Mouse (Mus musculus): ENCODE data around the gene Ctxn2.

Gene Ctxn2

GRCm38 (mm10) chr2:125192905-125193304 is 56.4 kb downstream of the Ctxn2 start:
- no peak for DNase-seq (ENCODE audit: low read depth, low spot score)

- DNase-seq (ENCODE audit: low read depth, low spot score): no peak
These were observed 60.3 kb downstream of the Ctxn2 start for GRCm38 (mm10) chr2:125196771-125197170.
